In the genomic region with DNA sequence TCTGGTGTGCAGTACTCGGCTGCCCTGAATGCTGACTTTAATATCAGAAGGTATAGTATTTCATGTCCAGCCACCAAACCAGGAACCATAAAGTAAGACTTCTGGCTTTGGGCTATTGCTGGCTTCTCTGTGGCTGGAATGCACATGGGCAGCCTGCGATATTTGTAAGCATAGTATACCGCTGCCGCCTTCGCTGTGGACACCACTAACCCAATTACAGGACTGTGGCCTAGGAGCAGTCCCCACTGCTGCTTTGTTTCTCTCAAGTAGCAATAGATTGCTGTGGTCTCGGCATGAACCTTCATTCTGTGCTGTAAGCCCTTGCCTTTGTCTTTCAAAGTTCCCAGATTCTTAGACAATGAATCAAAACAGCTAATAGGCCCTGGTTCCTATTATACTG, we compare ENCODE assay signal across 21 mouse cellular contexts.
DNase-seq lines count a peak whose midpoint lies in the region; ATAC-seq lines count a peak whose summit lies in the region.
"Had no signal": no experiment of that assay in that cellular context is flagged by ENCODE, and none has a peak within 500 bp of the region (broad histone marks: within the 10 kb centered on the region; RNA-seq: fewer than 3 reads in every experiment).

No protein-coding gene starts in this region.

- H3K27me3 ChIP-seq in embryonic facial prominence, embryonic 10.5 days (replicated peaks; ENCODE audit: low read depth, poor library complexity, severe bottlenecking): no peaks in the 10 kb centered on the region
- no peaks in the 10 kb centered on the region for H3K27me3 ChIP-seq in limb, embryonic 11.5 days (ENCODE audit: control insufficient read depth, insufficient read depth, low read length)
- H3K27me3 ChIP-seq in liver, embryonic 11.5 days (replicated peaks; ENCODE audit: control insufficient read depth, insufficient read depth, low read length): no peaks in the 10 kb centered on the region
- H3K27me3 ChIP-seq: forebrain, embryonic 12.5 days; heart, embryonic 13.5 days; kidney, embryonic 15.5 days; liver, embryonic 12.5 days; megakaryocyte, embryonic 14.5 days; neural tube, embryonic 15.5 days had no signal

- peak overlapping the region; percentile 57; the same call in 1 of the 2 replicates for H3K27ac ChIP-seq in embryonic facial prominence, embryonic 10.5 days (replicated peaks)
- H3K27ac ChIP-seq in limb, embryonic 11.5 days (replicated peaks; ENCODE audit: low read depth, low read length): peak overlapping the region; percentile 76
- H3K27ac ChIP-seq in liver, embryonic 11.5 days (ENCODE audit: low read depth, low read length): no peak overlapping the region
- H3K27ac ChIP-seq: forebrain, embryonic 12.5 days; heart, embryonic 13.5 days; hindbrain, postnatal 0 days; kidney, embryonic 15.5 days; liver, embryonic 12.5 days; neural tube, embryonic 15.5 days had no signal

- H3K4me1 ChIP-seq in embryonic facial prominence, embryonic 10.5 days: peaks cover 12% of the 10 kb centered on the region
- H3K4me1 ChIP-seq in limb, embryonic 11.5 days (ENCODE audit: control insufficient read depth, insufficient read depth, low read length): peaks cover 3% of the 10 kb centered on the region
- no peaks in the 10 kb centered on the region for H3K4me1 ChIP-seq in liver, embryonic 11.5 days (replicated peaks; ENCODE audit: control insufficient read depth, insufficient read depth, low read length)
- H3K4me1 ChIP-seq: heart, embryonic 13.5 days; liver, embryonic 12.5 days; neural tube, embryonic 15.5 days had no signal

- DNase-seq in 3T3-L1 (ENCODE audit: low read depth, low spot score): peak; percentile 8
- peak; percentile 6 for DNase-seq in ES-CJ7 (ENCODE audit: low read depth, low spot score)
- DNase-seq in embryonic facial prominence, embryonic 10.5 days (ENCODE audit: low spot score): peak; percentile 15
- peak; percentile 28 for DNase-seq in limb, embryonic 11.5 days (ENCODE audit: low spot score)
- DNase-seq in liver, embryonic 11.5 days (ENCODE audit: low spot score): no peak
- DNase-seq in heart, postnatal 25 days (ENCODE audit: low spot score): no peak
- DNase-seq in thymus, postnatal 10 days (ENCODE audit: low spot score in 2 of 2): no peak
- no peak for DNase-seq in thymus, postnatal 25 days
- DNase-seq: cerebellum, adult 9-11 months; kidney, postnatal 4 days; lung, adult 2 months; midbrain, embryonic 14.5 days; thymus, postnatal 36 days had no signal

- no peak overlapping the region for H3K4me3 ChIP-seq in embryonic facial prominence, embryonic 10.5 days
- no peak overlapping the region for H3K4me3 ChIP-seq in limb, embryonic 11.5 days (ENCODE audit: low read depth, low read length)
- no peak overlapping the region for H3K4me3 ChIP-seq in liver, embryonic 11.5 days (ENCODE audit: low read depth, low read length)
- H3K4me3 ChIP-seq: forebrain, embryonic 12.5 days; heart, embryonic 13.5 days; kidney, embryonic 15.5 days; liver, embryonic 12.5 days; megakaryocyte, embryonic 14.5 days; neural tube, embryonic 15.5 days had no signal

- 64% methylated on average over 6 of the region's 6 CpGs for WGBS in embryonic facial prominence, embryonic 10.5 days
- 61% methylated on average over 6 of the region's 6 CpGs for WGBS in limb, embryonic 11.5 days
- 95% methylated on average over 6 of the region's 6 CpGs for WGBS in liver, embryonic 11.5 days

- no peak overlapping the region for H3K9ac ChIP-seq in limb, embryonic 11.5 days (ENCODE audit: low read length)
- H3K9ac ChIP-seq in liver, embryonic 11.5 days (ENCODE audit: low read depth, low read length): no peak overlapping the region
- H3K9ac ChIP-seq: forebrain, embryonic 12.5 days; heart, embryonic 13.5 days; kidney, embryonic 15.5 days; liver, embryonic 12.5 days; neural tube, embryonic 15.5 days had no signal

- ATAC-seq in limb, embryonic 11.5 days (ENCODE audit: insufficient number of reproducible peaks, low FRiP score, low TSS enrichment, low read depth): no peak
- no peak for ATAC-seq in liver, embryonic 11.5 days (replicated peaks; ENCODE audit: low FRiP score)
- ATAC-seq: hindbrain, postnatal 0 days; intestine, postnatal 0 days; liver, embryonic 12.5 days had no signal

- intact Hi-C loops in heart, postnatal 25 days (cut with DNase I): no loop called here

- peaks cover 38% of the 10 kb centered on the region for H3K36me3 ChIP-seq in embryonic facial prominence, embryonic 10.5 days (replicated peaks)
- H3K36me3 ChIP-seq in limb, embryonic 11.5 days (ENCODE audit: control insufficient read depth, insufficient read depth, low read length): no peaks in the 10 kb centered on the region
- H3K36me3 ChIP-seq in liver, embryonic 11.5 days (ENCODE audit: control insufficient read depth, insufficient read depth, low read length): peaks cover 3% of the 10 kb centered on the region
- H3K36me3 ChIP-seq: neural tube, embryonic 15.5 days had no signal

- no peaks in the 10 kb centered on the region for H3K9me3 ChIP-seq in embryonic facial prominence, embryonic 10.5 days
- H3K9me3 ChIP-seq in limb, embryonic 11.5 days (ENCODE audit: control insufficient read depth, low read length): no peaks in the 10 kb centered on the region
- no peaks in the 10 kb centered on the region for H3K9me3 ChIP-seq in liver, embryonic 11.5 days (ENCODE audit: control insufficient read depth, low read length)
- H3K9me3 ChIP-seq: forebrain, embryonic 12.5 days; heart, embryonic 13.5 days; kidney, embryonic 15.5 days; liver, embryonic 12.5 days; megakaryocyte, embryonic 14.5 days; neural tube, embryonic 15.5 days had no signal

- no peak overlapping the region for H3K4me2 ChIP-seq in limb, embryonic 11.5 days (ENCODE audit: low read depth, severe bottlenecking)
- H3K4me2 ChIP-seq in liver, embryonic 11.5 days: no peak overlapping the region
- H3K4me2 ChIP-seq: forebrain, embryonic 12.5 days; heart, embryonic 13.5 days; kidney, embryonic 15.5 days; liver, embryonic 12.5 days; neural tube, embryonic 15.5 days had no signal

Comparison
In these comparisons a context has a peak if more than half of its experiments do, and no peak if none do; other contexts are left out.
1. DNase-seq: peak in 3T3-L1 (single experiment), ES-CJ7 (single experiment), embryonic facial prominence, embryonic 10.5 days (single experiment) and limb, embryonic 11.5 days (single experiment); none in liver, embryonic 11.5 days (single experiment), heart, postnatal 25 days (single experiment), thymus, postnatal 10 days (0 of 2) and thymus, postnatal 25 days (single experiment).